Mouse (Mus musculus) myocyte (in vitro differentiated cells): ENCODE data around the gene Zfp661.

Experiments
- CEBPB ChIP-seq: IDR thresholded peaks from 2 replicates; pipeline ENCODE4 v1.6.1; 2011; ENCODE audit warnings: mild to moderate bottlenecking, moderate library complexity; ENCODE audit not compliant: poor library complexity, insufficient read depth, severe bottlenecking
- MAX ChIP-seq: IDR thresholded peaks from one replicate; pipeline ENCODE4 v1.6.1; 2011; ENCODE audit warnings: low read depth, mild to moderate bottlenecking, control low read depth
- POLR2A ChIP-seq: IDR thresholded peaks from one replicate; pipeline ENCODE4 v1.6.1; 2011; ENCODE audit warnings: low read depth, mild to moderate bottlenecking, control low read depth, moderate library complexity; ENCODE audit not compliant: insufficient read length
- REST ChIP-seq: IDR thresholded peaks from one replicate; pipeline ENCODE4 v1.6.1; 2011; ENCODE audit warnings: mild to moderate bottlenecking, control low read depth, moderate library complexity; ENCODE audit not compliant: insufficient read depth, insufficient read length
- USF1 ChIP-seq: IDR thresholded peaks from one replicate; pipeline ENCODE4 v1.6.1; 2011; ENCODE audit warnings: low read depth, mild to moderate bottlenecking, control low read depth, moderate library complexity

GRCm38 (mm10) chr2:127632601-127633000 is 45.7 kb upstream of the Zfp661 start:
- TF ChIP-seq CEBPB (no peak), POLR2A (no peak), USF1 (no peak), MAX (no peak), REST (no peak)
